Mouse (Mus musculus): ENCODE measurements around the gene Ap4s1. TPM values are rescaled to one million over a fixed set of nuclear protein-coding genes. Genes with fewer than 3 reads are reported as not detected.

Gene Ap4s1
- polyA plus RNA-seq (2012; rRNA removed; ENCODE audit: low replicate concordance), result 8.7 and 17.1 TPM in 2 replicates

DNA sequence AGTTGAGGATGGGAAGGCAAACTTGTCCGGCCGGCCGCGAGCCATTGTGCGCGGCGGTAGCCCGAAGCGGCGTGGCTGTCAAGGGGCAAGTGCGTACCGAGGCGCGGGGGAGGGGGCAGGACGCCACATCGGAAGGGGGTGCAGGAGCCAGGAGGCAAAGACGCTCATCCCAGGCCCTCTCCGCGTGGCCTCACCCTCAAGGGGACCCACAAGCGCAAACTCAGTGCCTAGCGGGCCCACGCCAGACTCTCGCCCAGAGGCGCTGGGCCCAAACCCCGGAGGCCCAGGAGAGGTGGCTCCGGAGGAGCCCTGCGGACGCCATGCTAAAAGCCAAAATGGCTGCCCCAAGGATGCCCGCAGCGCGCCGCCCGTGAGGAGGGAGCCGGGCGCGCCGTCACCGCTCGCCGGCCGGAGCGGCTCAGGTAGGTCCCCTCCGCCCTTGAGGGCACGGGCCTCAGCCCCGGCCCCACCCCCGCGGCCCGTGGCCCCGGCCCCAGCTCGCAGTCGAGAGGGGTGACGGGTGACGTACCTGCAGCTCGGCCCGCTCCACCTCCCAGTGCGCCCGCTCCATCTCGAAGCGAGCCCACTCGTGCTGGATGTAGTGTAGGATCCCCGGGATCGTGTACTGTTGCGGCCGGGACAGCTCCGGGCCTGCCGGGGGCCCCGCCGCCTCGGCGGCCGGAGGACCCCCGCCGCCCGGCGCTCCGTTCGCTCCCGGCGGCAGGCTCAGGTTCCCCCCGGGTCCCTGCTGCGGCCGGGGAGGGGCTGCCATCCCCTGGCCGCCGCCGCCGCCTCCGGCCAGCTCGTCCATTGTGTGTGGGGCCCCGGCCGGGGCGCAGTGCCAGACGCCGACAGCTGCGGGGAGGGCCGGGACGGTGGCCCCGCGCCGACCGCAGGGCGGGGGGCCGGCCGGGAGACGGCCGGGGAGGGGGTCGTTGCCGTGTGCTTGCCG, at the start of gene Ap4s1:
Gene Ap4s1 (plus strand): TSS at position 141 of the 952 bp plus-strand sequence.

GRCm38 (mm10) chr12:51691845-51692632, 1.2 kb downstream of the Ap4s1 start, which contains the start of gene Strn3:
Strn3 (minus strand) TSS chr12:51691897.

Other genes with a start within 250 kb of the Ap4s1 start
- gene Coch, start 97.7 kb upstream of the Ap4s1 start, polyA plus RNA-seq (2012; rRNA removed; ENCODE audit: low replicate concordance), result 3.6 TPM in 1 of 2 replicates, not detected in the other
- 21.0 and 22.8 TPM in 2 replicates for gene Strn3, start 864 bp downstream of the Ap4s1 start, polyA plus RNA-seq (2012; rRNA removed; ENCODE audit: low replicate concordance)
- 17.6 and 28.6 TPM in 2 replicates for gene Hectd1, start 138.5 kb downstream of the Ap4s1 start, polyA plus RNA-seq (2012; rRNA removed; ENCODE audit: low replicate concordance)

Data from subcutaneous adipose tissue, adult 2 months (tissue).